Mouse (Mus musculus): ENCODE measurements around the gene Prickle4. TPM values are rescaled to one million over a fixed set of nuclear protein-coding genes. Genes with fewer than 3 reads are reported as not detected.

The Prickle4 gene
- total RNA-seq, 2 experiments from 2014 or later: 2.5 to 2.8 TPM

GRCm38 (mm10) chr17:47701793-47702192 is 7.3 kb upstream of the Prickle4 start:
- TF ChIP-seq CTCF (conservative IDR thresholded peaks at IDR 0.05): no peak
- Histone ChIP-seq H3K4me3 (no peak overlapping the region), H3K27ac (no peak overlapping the region)
- no peak for DNase-seq (ENCODE audit: low spot score in 2 of 2)

GRCm38 (mm10) chr17:47699055-47699454 is 4.5 kb upstream of the Prickle4 start:
- no peak for DNase-seq (ENCODE audit: low spot score in 2 of 2)
- no peak for TF ChIP-seq CTCF (conservative IDR thresholded peaks at IDR 0.05)
- Histone ChIP-seq H3K4me3 (no peak overlapping the region), H3K27ac (no peak overlapping the region)

- DNase-seq (ENCODE audit: low spot score in 2 of 2): no peak
- no peak for TF ChIP-seq CTCF (conservative IDR thresholded peaks at IDR 0.05)
- Histone ChIP-seq H3K4me3 (no peak overlapping the region), H3K27ac (no peak overlapping the region)
These were observed 3.6 kb upstream of the Prickle4 start for GRCm38 (mm10) chr17:47698156-47698555.

GRCm38 (mm10) chr17:47695337-47695710 is 788 bp upstream of the Prickle4 start:
- peak overlapping the region; percentile 89 for H3K27ac ChIP-seq

GRCm38 (mm10) chr17:47694442-47694502 is 264 bp downstream of the Prickle4 start, which contains the start of gene Gm21981:
Gene Gm21981, minus strand, starts transcription at chr17:47694455.
- Histone ChIP-seq H3K4me3 (peak within 1 kb of the TSS; percentile 78), H3K27ac (peak within 1 kb of the TSS; percentile 89)
- DNase-seq (ENCODE audit: low spot score in 2 of 2): no peak
- TF ChIP-seq CTCF (conservative IDR thresholded peaks at IDR 0.05): no peak

More at GRCm38 (mm10) chr17:47695337-47695710, 788 bp upstream of the Prickle4 start:
- H3K4me3 ChIP-seq: peak overlapping the region; percentile 78
- DNase-seq (ENCODE audit: low spot score in 2 of 2): no peak
- TF ChIP-seq CTCF (conservative IDR thresholded peaks at IDR 0.05): no peak

GRCm38 (mm10) chr17:47693671-47694441 is 680 bp downstream of the Prickle4 start:
- no peak for DNase-seq (ENCODE audit: low spot score in 2 of 2)
- TF ChIP-seq CTCF (conservative IDR thresholded peaks at IDR 0.05): no peak
- H3K4me3 ChIP-seq: peak overlapping the region; percentile 78
- H3K27ac ChIP-seq: peak overlapping the region; percentile 89; the same call in 1 of the 2 replicates

GRCm38 (mm10) chr17:47691650-47692049 is 2.9 kb downstream of the Prickle4 start:
- Histone ChIP-seq H3K4me3 (no peak overlapping the region), H3K27ac (no peak overlapping the region)
- TF ChIP-seq CTCF (conservative IDR thresholded peaks at IDR 0.05): no peak
- DNase-seq (ENCODE audit: low spot score in 2 of 2): no peak

GRCm38 (mm10) chr17:47689894-47690293 is 4.6 kb downstream of the Prickle4 start:
- Histone ChIP-seq H3K4me3 (peak overlapping the region; percentile 89), H3K27ac (no peak overlapping the region)
- no peak for TF ChIP-seq CTCF (conservative IDR thresholded peaks at IDR 0.05)
- no peak for DNase-seq (ENCODE audit: low spot score in 2 of 2)

GRCm38 (mm10) chr17:47688608-47689575 is 5.6 kb downstream of the Prickle4 start, which contains the start of gene Frs3:
Gene Frs3, plus strand, starts transcription at chr17:47689030.
- peak within 1 kb of the TSS; percentile 89 for H3K4me3 ChIP-seq
- H3K27ac ChIP-seq: peak within 1 kb of the TSS; percentile 93
- peak; percentile 49 for TF ChIP-seq CTCF (conservative IDR thresholded peaks at IDR 0.05)
- peak; percentile 73 to 80 for DNase-seq (ENCODE audit: low spot score in 2 of 2)

- no peak for TF ChIP-seq CTCF (conservative IDR thresholded peaks at IDR 0.05)
- DNase-seq (ENCODE audit: low spot score in 2 of 2): no peak
- Histone ChIP-seq H3K4me3 (peak within 1 kb of the TSS; percentile 89), H3K27ac (peak within 1 kb of the TSS; percentile 93)
These were observed 6.3 kb downstream of the Prickle4 start, which contains the start of gene Tomm6 for GRCm38 (mm10) chr17:47688344-47688607. Gene Tomm6, minus strand, starts transcription at chr17:47688386.

- Histone ChIP-seq H3K27ac (peak overlapping the region; percentile 93), H3K4me3 (peak overlapping the region; percentile 89)
- no peak for TF ChIP-seq CTCF (conservative IDR thresholded peaks at IDR 0.05)
- peak; percentile 95 to 97 for DNase-seq (ENCODE audit: low spot score in 2 of 2)
These were observed 6.9 kb downstream of the Prickle4 start for GRCm38 (mm10) chr17:47687409-47688343.

GRCm38 (mm10) chr17:47682836-47683235 is 11.7 kb downstream of the Prickle4 start:
- H3K27ac ChIP-seq: no peak overlapping the region
- TF ChIP-seq CTCF (conservative IDR thresholded peaks at IDR 0.05): no peak
- DNase-seq (ENCODE audit: low spot score in 2 of 2): no peak
- H3K4me3 ChIP-seq: no peak overlapping the region

- no peak for TF ChIP-seq CTCF (conservative IDR thresholded peaks at IDR 0.05)
- Histone ChIP-seq H3K27ac (no peak overlapping the region), H3K4me3 (no peak overlapping the region)
- no peak for DNase-seq (ENCODE audit: low spot score in 2 of 2)
These were observed 15.8 kb downstream of the Prickle4 start for GRCm38 (mm10) chr17:47678702-47679101.
